Mouse (Mus musculus): ENCODE measurements at regions not wholly inside any gene's neighbourhood (a gene's known extent, or its start where the extent isn't known, plus 50 kb on each side); places are given as distances from the start of the nearest gene placed in this dataset.

GRCm38 (mm10) chr6:67146708-67147107 is 91.3 kb upstream of the Serbp1 start:
- TF ChIP-seq CTCF (IDR thresholded peaks at IDR 0.05; ENCODE audit: low read depth, low read length) (no peak), POLR2A (IDR thresholded peaks at IDR 0.05; ENCODE audit: insufficient read depth, low read length) (no peak), EP300 (IDR thresholded peaks at IDR 0.05; ENCODE audit: insufficient read depth, low read depth, low read length) (peak; percentile 99)

All from ES-Bruce4 (cell line).